Mouse (Mus musculus): Measurements from ENCODE around the gene Pard3b. TPM values are rescaled to one million over a fixed set of nuclear protein-coding genes. Genes with fewer than 3 reads are reported as not detected.
A peak's percentile ranks its signal among the peaks of the same experiment; 100 is the strongest.

The Pard3b gene
- polyA plus RNA-seq, 2 experiments = 0.44 to 1.4 TPM

DNA sequence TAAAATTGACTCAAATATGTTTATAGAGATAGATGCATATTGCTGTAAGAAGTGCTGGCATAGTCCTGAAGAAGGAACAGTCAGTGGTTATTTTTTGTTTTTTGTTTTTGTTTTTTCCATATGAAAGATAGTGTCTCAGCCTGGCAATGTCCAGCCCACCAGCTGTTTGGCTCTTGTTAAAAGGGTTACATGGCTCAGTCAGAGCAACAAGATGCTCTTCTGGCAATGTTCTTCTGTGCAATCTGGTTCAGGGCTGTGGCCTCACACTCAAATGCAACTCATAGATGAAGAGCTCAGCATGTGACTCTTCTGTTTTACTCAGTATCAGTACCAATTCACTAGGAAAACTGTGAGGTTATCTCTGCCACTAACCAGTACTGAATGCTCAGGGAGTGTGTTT is 104.2 kb downstream of the Pard3b start:
- DNase-seq (ENCODE audit: low read depth in 3 of 3, low spot score in 3 of 3) (no peak), ATAC-seq (ENCODE audit: insufficient read depth) (no peak)
- H3K4me1 ChIP-seq (replicated peaks; ENCODE audit: control insufficient read depth in 2 of 2, insufficient read depth in 2 of 2, low read length in 1 of 2) = no peaks in the 10 kb centered on the region
- no peak overlapping the region for H3K4me2 ChIP-seq (ENCODE audit: low read depth)
- H3K9ac ChIP-seq (replicated peaks) = no peak overlapping the region
- TF ChIP-seq CTCF (IDR thresholded peaks at IDR 0.05; ENCODE audit: low read depth) (no peak), EP300 (IDR thresholded peaks at IDR 0.05; ENCODE audit: low read depth) (no peak)
- H3K9me3 ChIP-seq (ENCODE audit: control insufficient read depth, low read length) = no peaks in the 10 kb centered on the region
- no peak overlapping the region for H3K27ac ChIP-seq
- H3K36me3 ChIP-seq (replicated peaks; ENCODE audit: control insufficient read depth, insufficient read depth, low read depth) = no peaks in the 10 kb centered on the region
- H3K4me3 ChIP-seq (ENCODE audit: insufficient read depth in 1 of 2, low read depth in 2 of 2, low read length in 2 of 2) = no peak overlapping the region
- no peaks in the 10 kb centered on the region for H3K27me3 ChIP-seq (ENCODE audit: control insufficient read depth, insufficient read depth, low read length)

DNA sequence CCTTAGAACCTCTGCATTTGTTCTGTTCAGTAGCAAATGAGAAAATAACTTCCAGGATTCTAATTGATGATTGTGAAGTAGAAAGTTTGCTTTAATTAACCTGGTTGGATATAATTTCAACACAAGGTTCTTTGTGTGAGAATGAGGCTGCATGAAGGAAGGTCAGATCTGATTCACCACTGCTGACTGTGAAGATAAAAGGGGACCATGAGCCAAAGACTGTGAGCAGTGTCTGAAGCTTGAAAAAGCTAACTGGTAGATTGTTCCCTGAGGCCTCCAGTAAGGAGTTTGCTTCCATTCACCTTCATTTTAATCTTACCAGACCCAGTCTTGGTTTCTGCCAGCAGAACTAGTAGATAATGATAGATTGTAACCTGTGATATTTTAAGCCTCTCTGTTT is 108.9 kb downstream of the Pard3b start:
- Histone ChIP-seq H3K36me3 (replicated peaks; ENCODE audit: control insufficient read depth, insufficient read depth, low read depth) (no peaks in the 10 kb centered on the region), H3K27me3 (ENCODE audit: control insufficient read depth, insufficient read depth, low read length) (no peaks in the 10 kb centered on the region), H3K9ac (replicated peaks) (no peak overlapping the region), H3K27ac (no peak overlapping the region), H3K4me3 (ENCODE audit: insufficient read depth in 1 of 2, low read depth in 2 of 2, low read length in 2 of 2) (no peak overlapping the region), H3K4me2 (ENCODE audit: low read depth) (no peak overlapping the region), H3K9me3 (ENCODE audit: control insufficient read depth, low read length) (no peaks in the 10 kb centered on the region), H3K4me1 (replicated peaks; ENCODE audit: control insufficient read depth in 2 of 2, insufficient read depth in 2 of 2, low read length in 1 of 2) (no peaks in the 10 kb centered on the region)
- no peak for TF ChIP-seq EP300 (IDR thresholded peaks at IDR 0.05; ENCODE audit: low read depth)
- TF ChIP-seq CTCF (IDR thresholded peaks at IDR 0.05; ENCODE audit: low read depth) = no peak
- DNase-seq (ENCODE audit: low read depth in 3 of 3, low spot score in 3 of 3) (no peak), ATAC-seq (ENCODE audit: insufficient read depth) (no peak)

DNA sequence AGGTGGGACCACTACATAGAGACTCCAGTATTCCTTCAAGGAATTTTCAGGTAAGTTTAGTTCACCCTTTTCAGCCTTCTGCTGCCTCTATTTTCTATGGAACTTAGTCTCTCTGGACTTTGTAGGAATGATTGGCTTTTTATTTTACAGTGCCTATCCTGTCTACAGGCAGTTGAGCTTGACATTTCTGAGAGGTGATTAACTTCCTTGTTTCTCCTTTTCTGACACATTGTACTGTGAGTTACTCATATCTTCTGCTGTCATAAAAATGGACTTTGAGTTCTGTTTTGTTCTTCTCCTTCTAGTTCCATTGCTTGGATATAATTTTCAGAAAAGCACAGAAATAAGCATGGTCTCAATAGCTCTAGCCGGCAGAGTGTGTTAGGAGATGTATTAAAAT is 112.4 kb downstream of the Pard3b start:
- no peak overlapping the region for H3K4me2 ChIP-seq (ENCODE audit: low read depth)
- TF ChIP-seq CTCF (IDR thresholded peaks at IDR 0.05; ENCODE audit: low read depth) (no peak), EP300 (IDR thresholded peaks at IDR 0.05; ENCODE audit: low read depth) (no peak)
- H3K9me3 ChIP-seq (ENCODE audit: control insufficient read depth, low read length) = no peaks in the 10 kb centered on the region
- WGBS (ENCODE audit: insufficient replicate concordance) = 59% methylated on average over 1 of the region's 1 CpGs
- ATAC-seq (ENCODE audit: insufficient read depth) (no peak), DNase-seq (ENCODE audit: low read depth in 3 of 3, low spot score in 3 of 3) (no peak)
- H3K4me3 ChIP-seq (ENCODE audit: insufficient read depth in 1 of 2, low read depth in 2 of 2, low read length in 2 of 2) = no peak overlapping the region
- no peak overlapping the region for H3K9ac ChIP-seq (replicated peaks)
- no peak overlapping the region for H3K27ac ChIP-seq
- no peaks in the 10 kb centered on the region for H3K36me3 ChIP-seq (replicated peaks; ENCODE audit: control insufficient read depth, insufficient read depth, low read depth)
- no peaks in the 10 kb centered on the region for H3K4me1 ChIP-seq (replicated peaks; ENCODE audit: control insufficient read depth in 2 of 2, insufficient read depth in 2 of 2, low read length in 1 of 2)
- no peaks in the 10 kb centered on the region for H3K27me3 ChIP-seq (ENCODE audit: control insufficient read depth, insufficient read depth, low read length)

GRCm38 (mm10) chr1:61756771-61757170 is 118.1 kb downstream of the Pard3b start:
- TF ChIP-seq CTCF (IDR thresholded peaks at IDR 0.05; ENCODE audit: low read depth) (no peak), EP300 (IDR thresholded peaks at IDR 0.05; ENCODE audit: low read depth) (no peak)
- Histone ChIP-seq H3K4me3 (ENCODE audit: insufficient read depth in 1 of 2, low read depth in 2 of 2, low read length in 2 of 2) (no peak overlapping the region), H3K9me3 (ENCODE audit: control insufficient read depth, low read length) (no peaks in the 10 kb centered on the region), H3K36me3 (replicated peaks; ENCODE audit: control insufficient read depth, insufficient read depth, low read depth) (no peaks in the 10 kb centered on the region), H3K27me3 (ENCODE audit: control insufficient read depth, insufficient read depth, low read length) (no peaks in the 10 kb centered on the region), H3K4me2 (ENCODE audit: low read depth) (no peak overlapping the region), H3K4me1 (replicated peaks; ENCODE audit: control insufficient read depth in 2 of 2, insufficient read depth in 2 of 2, low read length in 1 of 2) (no peaks in the 10 kb centered on the region), H3K27ac (no peak overlapping the region), H3K9ac (replicated peaks) (no peak overlapping the region)
- no peak for ATAC-seq (ENCODE audit: insufficient read depth)
- WGBS (ENCODE audit: insufficient replicate concordance) = 53% methylated on average over 1 of the region's 1 CpGs
- DNase-seq (ENCODE audit: low read depth in 3 of 3, low spot score in 3 of 3) = no peak

- H3K4me3 ChIP-seq (ENCODE audit: insufficient read depth in 1 of 2, low read depth in 2 of 2, low read length in 2 of 2) = no peak overlapping the region
- peak; percentile 11 to 20 (median 13) for DNase-seq (ENCODE audit: low read depth in 3 of 3, low spot score in 3 of 3)
- no peak overlapping the region for H3K4me2 ChIP-seq (ENCODE audit: low read depth)
- H3K36me3 ChIP-seq (replicated peaks; ENCODE audit: control insufficient read depth, insufficient read depth, low read depth) = no peaks in the 10 kb centered on the region
- no peak for ATAC-seq (ENCODE audit: insufficient read depth)
- TF ChIP-seq EP300 (IDR thresholded peaks at IDR 0.05; ENCODE audit: low read depth) (no peak), CTCF (IDR thresholded peaks at IDR 0.05; ENCODE audit: low read depth) (peak; percentile 63)
- H3K9me3 ChIP-seq (ENCODE audit: control insufficient read depth, low read length) = no peaks in the 10 kb centered on the region
- no peak overlapping the region for H3K9ac ChIP-seq (replicated peaks)
- no peaks in the 10 kb centered on the region for H3K27me3 ChIP-seq (ENCODE audit: control insufficient read depth, insufficient read depth, low read length)
- H3K27ac ChIP-seq = no peak overlapping the region
- H3K4me1 ChIP-seq (replicated peaks; ENCODE audit: control insufficient read depth in 2 of 2, insufficient read depth in 2 of 2, low read length in 1 of 2) = no peaks in the 10 kb centered on the region
Observed at GRCm38 (mm10) chr1:61771213-61771612, 132.6 kb downstream of the Pard3b start.

DNA sequence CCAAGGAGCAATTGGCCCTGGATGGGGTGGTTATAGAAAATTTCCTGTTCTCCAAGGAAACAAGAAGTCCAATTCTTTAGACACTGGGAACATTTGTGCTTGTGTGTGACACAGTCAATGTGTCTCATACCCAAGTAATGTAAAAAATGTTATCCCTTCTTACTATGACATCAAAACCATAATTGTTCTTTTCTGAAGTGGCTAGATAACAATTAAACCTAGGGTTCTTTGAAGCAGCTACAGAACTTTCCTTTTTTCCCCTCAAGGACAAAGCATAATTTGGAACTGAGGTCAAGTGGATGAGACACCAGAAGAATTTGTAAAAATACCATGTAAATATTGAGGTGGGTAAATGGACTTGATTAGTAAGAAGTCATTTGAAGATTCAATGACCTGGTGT is 140.1 kb downstream of the Pard3b start:
- ATAC-seq (ENCODE audit: insufficient read depth) = no peak
- Histone ChIP-seq H3K9ac (replicated peaks) (no peak overlapping the region), H3K4me1 (replicated peaks; ENCODE audit: control insufficient read depth in 2 of 2, insufficient read depth in 2 of 2, low read length in 1 of 2) (no peaks in the 10 kb centered on the region), H3K4me3 (ENCODE audit: insufficient read depth in 1 of 2, low read depth in 2 of 2, low read length in 2 of 2) (no peak overlapping the region), H3K9me3 (ENCODE audit: control insufficient read depth, low read length) (no peaks in the 10 kb centered on the region), H3K36me3 (replicated peaks; ENCODE audit: control insufficient read depth, insufficient read depth, low read depth) (no peaks in the 10 kb centered on the region), H3K4me2 (ENCODE audit: low read depth) (no peak overlapping the region), H3K27me3 (ENCODE audit: control insufficient read depth, insufficient read depth, low read length) (no peaks in the 10 kb centered on the region), H3K27ac (no peak overlapping the region)
- TF ChIP-seq CTCF (IDR thresholded peaks at IDR 0.05; ENCODE audit: low read depth) = no peak
- TF ChIP-seq EP300 (IDR thresholded peaks at IDR 0.05; ENCODE audit: low read depth) = no peak
- no peak for DNase-seq (ENCODE audit: low read depth in 3 of 3, low spot score in 3 of 3)
